Mouse (Mus musculus): Measurements from ENCODE around the gene Lgals12.

Lgals12 gene

DNA sequence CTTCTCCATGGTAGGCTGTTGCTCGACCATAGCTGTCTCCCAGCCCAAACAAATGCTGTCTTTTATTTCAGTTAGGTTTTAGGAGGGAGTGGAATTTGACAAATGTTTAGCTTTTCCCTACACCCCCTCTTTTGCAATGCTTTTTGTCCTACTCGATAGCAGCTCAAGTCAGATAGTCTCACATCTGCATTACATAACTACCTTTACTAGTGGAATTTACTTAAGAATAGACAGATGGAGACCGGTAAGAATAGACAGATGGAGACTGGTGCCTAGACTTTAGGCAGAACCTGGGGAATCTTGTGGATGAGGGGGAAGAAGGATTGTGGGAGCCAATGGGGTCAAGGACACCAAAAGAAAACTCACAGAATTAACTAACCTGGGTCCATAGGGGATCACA lies 23.4 kb downstream of the Lgals12 start:
- no peak for DNase-seq (ENCODE audit: low spot score in 2 of 2)

DNA sequence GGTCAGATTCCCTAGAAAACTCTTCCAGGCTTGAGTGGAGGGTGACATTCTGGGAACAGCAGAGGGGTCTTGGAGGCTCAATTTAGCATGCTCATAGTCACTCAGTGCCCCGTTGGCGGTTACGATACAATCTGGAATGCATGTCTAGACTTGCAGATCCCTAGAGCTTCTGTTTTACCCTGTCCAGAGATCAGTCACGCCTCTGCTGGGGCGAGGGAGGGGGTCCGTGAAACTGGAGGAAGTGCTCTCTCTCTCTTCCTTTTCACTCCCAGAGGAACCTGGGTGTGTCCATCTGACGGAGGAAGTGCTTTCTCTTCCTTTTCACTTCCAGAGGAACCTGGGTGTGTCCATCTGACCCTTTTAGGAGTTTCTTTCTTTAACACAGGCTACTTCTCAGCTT lies 23.9 kb downstream of the Lgals12 start:
- DNase-seq (ENCODE audit: low spot score in 2 of 2) = no peak

- no peak for DNase-seq (ENCODE audit: low spot score in 2 of 2)
Measured at GRCm38 (mm10) chr19:7581042-7581441, 26.0 kb downstream of the Lgals12 start.

DNA sequence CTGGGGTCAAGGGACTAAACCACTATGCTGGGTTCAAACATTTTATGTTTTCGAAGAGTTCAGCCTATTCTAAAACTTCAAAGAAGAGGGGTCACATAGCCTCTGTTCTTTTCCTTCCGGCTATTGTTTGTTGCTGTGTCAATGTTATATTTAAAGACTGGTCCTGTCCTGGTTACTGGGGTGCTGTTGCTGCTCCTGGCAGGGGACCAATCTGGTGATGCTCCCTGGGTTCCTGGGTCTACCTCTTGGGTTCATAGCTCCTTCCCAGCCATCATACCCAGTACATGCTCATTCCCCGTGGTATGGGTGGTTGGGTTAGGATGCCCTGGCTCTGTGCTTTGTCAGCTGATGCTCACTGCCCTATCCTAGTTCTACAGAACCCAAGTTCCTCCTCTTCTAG lies 29.3 kb downstream of the Lgals12 start:
- DNase-seq (ENCODE audit: low spot score in 2 of 2) = no peak

DNA sequence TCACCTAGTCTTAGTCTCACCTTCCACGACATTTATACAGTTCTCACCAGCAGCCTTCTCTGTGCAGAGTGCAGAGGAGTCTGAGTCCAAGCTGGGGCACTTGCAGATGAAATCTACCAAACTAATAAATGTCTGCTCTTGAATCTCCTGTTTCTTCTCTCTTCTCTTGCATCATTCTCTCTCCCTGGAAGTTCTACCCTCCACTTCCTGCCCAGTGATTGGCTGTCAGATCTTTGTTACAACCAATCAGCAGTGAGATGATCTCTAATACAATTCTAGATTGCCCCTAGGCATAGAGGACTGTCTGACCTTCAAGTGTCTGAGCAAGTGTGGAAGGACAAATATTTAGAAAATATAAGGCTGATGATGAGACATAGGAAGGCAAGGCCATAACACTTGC lies 30.8 kb downstream of the Lgals12 start:
- DNase-seq (ENCODE audit: low spot score in 2 of 2) = no peak

- no peak for DNase-seq (ENCODE audit: low spot score in 2 of 2)
Measured at GRCm38 (mm10) chr19:7569650-7570049, 37.3 kb downstream of the Lgals12 start.

GRCm38 (mm10) chr19:7568364-7568763 lies 38.6 kb downstream of the Lgals12 start:
- no peak for DNase-seq (ENCODE audit: low spot score in 2 of 2)

DNA sequence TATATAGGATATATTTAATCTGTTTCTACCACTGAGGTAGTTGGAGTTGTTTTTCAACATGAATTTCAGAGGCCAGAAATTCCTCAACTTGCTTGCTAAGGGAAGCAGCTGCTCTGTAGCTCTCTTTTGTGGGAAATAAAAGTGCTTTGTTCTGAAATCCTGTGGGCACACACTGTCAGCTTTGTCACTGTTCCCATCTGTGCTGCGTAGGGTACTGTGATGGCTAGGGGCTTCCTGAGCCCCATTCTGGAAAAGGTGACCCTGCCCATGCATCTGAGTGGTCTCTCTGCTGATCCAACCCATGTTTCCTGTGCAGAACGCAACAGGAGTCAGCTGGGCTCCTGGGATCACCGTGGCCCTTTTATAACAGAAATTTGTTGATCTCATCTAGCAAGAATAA lies 40.2 kb downstream of the Lgals12 start:
- DNase-seq (ENCODE audit: low spot score in 2 of 2) = no peak

GRCm38 (mm10) chr19:7564457-7564856 lies 42.5 kb downstream of the Lgals12 start:
- DNase-seq (ENCODE audit: low spot score in 2 of 2) = no peak

GRCm38 (mm10) chr19:7563676-7564075 lies 43.3 kb downstream of the Lgals12 start:
- no peak for DNase-seq (ENCODE audit: low spot score in 2 of 2)

DNA sequence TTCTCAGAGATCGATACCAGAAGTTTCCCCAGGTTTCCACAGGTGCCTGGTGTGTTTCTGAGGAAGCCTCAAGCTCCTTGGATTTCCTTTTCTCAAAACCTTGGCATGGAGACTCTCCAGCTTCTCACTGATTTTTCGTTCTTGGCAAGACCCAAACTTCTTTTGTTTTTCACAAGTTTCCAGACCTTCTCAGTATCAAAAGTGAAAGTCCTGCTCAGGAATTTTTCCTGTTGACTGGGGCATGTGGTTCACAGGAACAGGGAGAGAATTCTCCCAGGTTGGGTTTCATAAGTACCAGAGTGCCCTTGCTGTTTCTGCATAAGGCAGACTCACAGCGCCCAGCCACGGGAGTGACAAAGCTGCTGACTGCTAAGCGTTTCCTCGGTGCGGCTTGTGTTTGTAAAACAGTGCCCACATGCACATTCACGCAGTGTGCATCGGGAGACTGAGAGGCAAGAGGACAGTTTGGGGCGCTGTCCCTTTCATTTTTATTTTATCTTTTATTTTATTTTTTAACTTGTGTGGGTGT lies 44.3 kb downstream of the Lgals12 start:
- DNase-seq (ENCODE audit: low spot score in 2 of 2) = no peak

GRCm38 (mm10) chr19:7561456-7561855 lies 45.5 kb downstream of the Lgals12 start:
- no peak for DNase-seq (ENCODE audit: low spot score in 2 of 2)

DNA sequence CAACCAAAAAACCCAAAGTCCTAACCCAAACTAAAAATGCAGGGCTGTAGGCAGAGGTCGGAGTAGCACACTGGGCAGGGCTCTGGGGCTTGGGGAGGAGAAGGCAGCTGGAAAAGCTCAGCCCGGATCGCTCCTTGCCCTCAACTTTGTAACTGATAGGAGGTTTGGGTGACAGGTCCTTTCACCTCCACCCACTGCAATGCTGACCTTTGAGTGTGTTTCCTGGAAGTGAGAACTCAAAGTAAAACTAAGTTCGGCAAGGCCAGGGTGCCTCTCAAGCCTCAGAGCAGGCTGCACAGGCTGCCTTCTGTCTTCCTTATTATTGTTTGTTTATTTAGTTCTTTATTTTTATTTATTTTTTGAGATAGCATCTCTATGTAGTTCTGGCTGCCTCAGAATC lies 47.0 kb downstream of the Lgals12 start:
- peak in 1 of 2 experiments; percentile 32 for DNase-seq (ENCODE audit: low spot score in 2 of 2)

DNA sequence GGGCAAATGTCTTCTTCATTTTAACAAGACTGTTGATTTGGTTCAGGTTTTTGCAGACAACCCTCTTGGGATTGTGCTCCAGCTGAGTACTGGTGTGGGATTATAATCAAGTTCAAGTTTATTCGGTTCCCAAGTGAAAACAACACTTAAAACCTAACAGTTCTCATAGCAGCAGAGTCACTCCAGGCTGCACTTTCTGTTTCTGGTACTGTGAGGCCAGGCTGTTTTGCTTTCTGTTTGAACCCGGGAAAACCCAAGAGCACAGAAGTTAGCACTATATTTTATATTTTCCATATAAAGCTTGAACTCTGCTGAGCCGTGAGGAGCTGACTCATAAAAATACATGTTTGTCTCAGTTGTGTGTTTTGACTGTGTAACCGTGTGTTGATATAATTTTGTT lies 48.3 kb downstream of the Lgals12 start:
- DNase-seq (ENCODE audit: low spot score in 2 of 2) = no peak

- no peak for DNase-seq (ENCODE audit: low spot score in 2 of 2)
Measured at GRCm38 (mm10) chr19:7557844-7558243, 49.1 kb downstream of the Lgals12 start.

GRCm38 (mm10) chr19:7557328-7557822 lies 49.6 kb downstream of the Lgals12 start, which contains the start of gene Pla2g16:
TSS of gene Pla2g16 (plus strand) at chr19:7557459.
- DNase-seq (ENCODE audit: low spot score in 2 of 2) = peak; percentile 73 to 83

DNA sequence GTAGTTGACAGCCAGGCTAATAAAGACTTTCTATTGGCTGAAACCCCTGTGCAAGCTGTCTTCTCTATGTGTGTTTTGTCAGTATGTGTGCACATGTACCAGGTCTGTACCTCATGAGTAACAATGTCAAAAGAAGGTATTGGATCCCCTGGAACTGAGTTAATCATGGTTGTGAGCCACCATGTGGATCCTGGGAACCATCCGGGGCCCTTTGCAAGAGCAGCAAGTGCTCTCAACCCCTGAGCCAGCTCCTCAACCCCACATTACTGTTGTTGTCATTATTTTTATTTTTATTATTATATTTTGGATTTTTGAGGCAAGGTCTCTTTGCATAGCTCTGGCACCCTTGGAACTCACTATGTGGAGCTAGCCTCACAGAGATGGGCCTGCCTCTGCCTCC lies 50.4 kb downstream of the Lgals12 start:
- DNase-seq (ENCODE audit: low spot score in 2 of 2) = peak in 1 of 2 experiments; percentile 57

DNA sequence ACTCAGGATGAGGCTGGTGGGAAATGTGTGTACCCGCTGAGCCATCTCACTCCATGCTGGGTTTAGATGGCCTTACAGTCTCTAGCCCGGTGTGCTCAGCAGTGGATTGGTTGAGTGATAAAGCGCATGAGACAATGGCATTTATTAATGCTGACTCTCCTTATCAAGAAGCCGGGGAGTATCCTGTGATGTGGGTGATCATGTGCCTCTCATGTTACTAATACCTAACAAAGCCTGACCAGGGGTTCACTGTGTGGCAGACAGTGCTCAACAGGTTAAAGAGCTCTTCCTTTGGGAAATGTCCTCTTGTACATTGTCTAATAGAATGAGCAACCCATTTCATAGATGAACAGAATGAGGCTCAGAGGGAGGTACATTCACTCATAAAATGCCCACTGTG lies 52.1 kb downstream of the Lgals12 start:
- DNase-seq (ENCODE audit: low spot score in 2 of 2) = peak in 1 of 2 experiments; percentile 49

DNA sequence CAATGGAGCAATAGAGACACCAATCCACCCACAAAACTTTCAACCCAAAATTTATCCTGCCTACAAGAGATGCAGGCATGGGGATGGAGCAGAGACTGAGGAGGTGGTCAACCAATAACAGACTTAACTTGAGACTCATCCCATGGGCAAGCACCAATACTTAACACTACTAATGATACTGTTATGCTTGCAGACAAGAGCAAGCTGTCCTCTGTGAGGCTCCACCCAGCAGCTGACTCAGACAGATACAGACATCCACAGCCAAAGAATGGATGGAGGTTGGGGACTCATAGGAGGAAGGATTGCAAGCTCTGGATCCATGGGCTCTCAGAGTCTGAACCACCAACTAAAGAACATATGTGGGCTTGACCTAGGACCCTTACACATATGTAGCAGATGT lies 53.6 kb downstream of the Lgals12 start:
- peak in 1 of 2 experiments; percentile 30 for DNase-seq (ENCODE audit: low spot score in 2 of 2)

- no peak for DNase-seq (ENCODE audit: low spot score in 2 of 2)
Measured at GRCm38 (mm10) chr19:7552301-7552673, 54.7 kb downstream of the Lgals12 start.

GRCm38 (mm10) chr19:7551550-7552300 lies 55.3 kb downstream of the Lgals12 start:
- DNase-seq (ENCODE audit: low spot score in 2 of 2) = peak in 1 of 2 experiments; percentile 31

GRCm38 (mm10) chr19:7548924-7549323 lies 58.1 kb downstream of the Lgals12 start:
- no peak for DNase-seq (ENCODE audit: low spot score in 2 of 2)
